Mouse (Mus musculus) fat pad, adult 2 months (tissue): ENCODE measurements around the gene Megf11.

Source experiments
- DNase-seq: peaks from one replicate; pipeline ENCODE4 v3.0.0-alpha.2; 2011; ENCODE audit warnings: low read depth, low spot score; ENCODE audit errors: extremely low read depth

Megf11 gene

DNA sequence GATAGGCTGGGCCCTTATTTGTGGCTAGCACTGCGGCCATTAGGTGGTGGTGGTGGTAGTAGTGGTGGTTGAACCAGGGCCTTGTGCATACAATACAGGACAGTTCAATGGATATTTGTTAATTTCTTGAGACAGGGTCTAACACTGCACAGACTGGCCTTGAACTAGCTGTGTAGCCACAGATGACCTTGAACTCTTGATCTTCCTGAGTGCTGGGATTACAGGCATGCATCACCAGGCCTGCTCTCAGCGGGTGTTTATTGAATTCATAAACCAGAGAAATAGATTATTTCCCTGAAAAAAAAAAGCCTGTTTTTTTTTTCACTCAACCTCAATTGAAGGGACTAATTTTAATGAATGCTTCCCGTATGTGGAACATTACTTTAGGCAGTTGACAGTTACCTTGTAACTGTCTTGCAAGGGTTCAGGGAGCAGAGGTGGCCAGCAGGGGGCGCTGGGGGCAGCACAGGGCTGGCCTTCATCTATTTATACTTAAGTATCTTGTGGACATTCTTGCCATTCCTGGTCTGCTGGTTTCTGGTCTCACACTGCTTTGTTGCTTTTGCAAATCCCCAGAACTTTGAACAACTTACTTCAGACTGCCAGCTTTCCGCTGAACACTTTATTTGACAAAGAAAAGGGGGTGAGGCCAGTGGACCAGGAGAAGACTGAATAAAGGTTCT lies 8.6 kb downstream of the Megf11 start:
- DNase-seq: no peak

GRCm38 (mm10) chr9:64395238-64395920 lies 10.0 kb downstream of the Megf11 start:
- no peak for DNase-seq

- no peak for DNase-seq
These were observed 11.7 kb downstream of the Megf11 start for GRCm38 (mm10) chr9:64397108-64397507.

GRCm38 (mm10) chr9:64399121-64399520 lies 13.7 kb downstream of the Megf11 start:
- DNase-seq: no peak

DNA sequence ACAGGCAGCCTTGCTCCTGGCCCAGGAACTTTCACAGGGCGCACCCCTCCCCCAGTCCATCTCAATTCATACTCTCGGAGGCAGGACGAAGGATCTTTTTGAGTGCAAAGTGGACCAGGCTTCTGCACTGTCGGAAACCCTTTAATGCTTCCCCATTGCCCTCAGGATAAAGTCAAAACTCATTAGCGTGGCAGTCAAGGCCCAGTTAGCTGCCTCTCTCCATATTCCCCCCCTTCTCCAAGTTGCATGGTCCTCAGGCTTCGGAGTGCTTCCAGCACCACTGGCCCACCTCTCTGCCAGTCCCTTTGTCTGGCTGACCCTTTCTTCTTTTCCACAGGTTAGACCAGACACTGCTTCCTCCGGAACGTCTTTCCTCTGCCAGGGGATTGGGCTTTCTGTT lies 16.7 kb downstream of the Megf11 start:
- DNase-seq: no peak

- DNase-seq: no peak
These were observed 21.4 kb downstream of the Megf11 start for GRCm38 (mm10) chr9:64406841-64407240.

DNA sequence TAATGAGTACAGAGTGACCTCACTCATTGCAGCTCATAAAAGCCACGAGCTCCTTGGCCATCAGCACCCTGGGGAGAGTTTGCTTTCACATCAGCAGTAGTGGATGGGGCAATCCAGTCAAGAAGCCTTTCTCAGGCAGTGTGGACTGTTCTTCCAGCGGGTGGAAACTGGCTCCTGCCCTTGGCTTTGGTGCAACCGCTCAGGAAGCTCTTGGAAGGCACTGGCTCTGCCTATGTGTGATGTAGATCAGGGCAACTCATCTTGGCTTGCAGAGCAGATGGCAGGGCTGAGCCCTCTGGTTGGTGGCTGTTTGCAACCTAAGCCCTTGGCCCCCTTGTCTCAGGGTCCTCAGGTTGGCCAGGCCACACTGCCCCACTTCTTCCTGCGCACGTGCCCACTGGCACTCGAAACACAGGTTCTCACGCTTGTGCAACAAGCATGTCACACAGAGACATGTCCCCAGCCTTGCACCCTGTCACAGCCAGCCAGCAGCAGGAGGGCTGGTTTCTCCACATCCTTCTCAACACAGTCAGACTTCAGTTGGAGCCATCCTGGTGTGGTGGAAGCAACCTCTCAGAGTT lies 22.1 kb downstream of the Megf11 start:
- no peak for DNase-seq

DNA sequence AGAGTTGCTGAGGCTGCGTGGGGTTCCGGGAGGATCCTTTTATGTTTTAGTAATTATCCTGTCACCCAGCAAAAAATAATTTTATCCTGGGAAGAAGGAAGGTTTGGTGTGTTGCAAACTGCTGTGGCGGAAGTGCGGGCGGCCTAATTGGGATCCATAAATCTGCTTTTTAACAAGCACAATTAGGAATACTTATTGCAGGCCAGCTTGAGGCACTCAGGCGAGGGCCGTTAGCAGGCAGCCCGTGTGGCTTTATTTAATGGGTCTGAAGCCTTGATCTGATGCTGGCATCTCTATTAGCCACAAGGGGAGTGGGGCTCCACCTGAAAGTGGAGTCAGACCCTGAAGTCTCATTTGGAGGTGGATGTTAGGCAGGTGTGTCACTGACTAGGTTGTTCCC lies 23.4 kb downstream of the Megf11 start:
- no peak for DNase-seq

GRCm38 (mm10) chr9:64420471-64420870 lies 35.0 kb downstream of the Megf11 start:
- no peak for DNase-seq

DNA sequence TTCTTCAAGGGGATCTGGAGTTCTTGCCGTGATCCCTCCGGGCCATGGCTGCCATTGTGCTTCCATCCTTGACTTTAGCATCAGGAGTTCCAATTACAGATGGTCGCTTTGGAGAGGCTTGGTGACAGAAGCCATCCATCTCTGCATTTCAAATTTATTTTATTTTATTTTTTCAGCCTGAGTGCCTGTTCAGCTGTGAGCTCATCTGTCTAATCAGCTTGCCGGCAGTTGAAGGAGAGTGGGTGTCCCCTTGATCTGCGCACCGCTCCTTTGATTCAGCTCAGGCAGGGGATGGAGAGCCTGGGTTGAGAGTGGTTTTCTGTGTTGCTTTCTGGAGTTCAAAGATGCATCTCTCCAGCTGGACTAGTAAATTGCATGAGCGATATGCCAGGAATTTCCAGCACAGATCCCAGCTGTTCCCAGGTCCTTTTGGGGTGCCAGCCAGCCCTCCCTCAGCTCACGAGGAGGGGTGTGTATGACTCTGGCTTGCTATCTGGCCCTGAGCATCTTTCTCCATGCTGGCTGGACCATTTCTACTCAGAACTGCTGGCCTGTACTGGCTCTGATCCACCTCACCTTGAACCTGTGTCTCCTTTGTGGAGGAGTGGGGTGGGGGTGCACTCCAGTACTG lies 36.7 kb downstream of the Megf11 start:
- no peak for DNase-seq

DNA sequence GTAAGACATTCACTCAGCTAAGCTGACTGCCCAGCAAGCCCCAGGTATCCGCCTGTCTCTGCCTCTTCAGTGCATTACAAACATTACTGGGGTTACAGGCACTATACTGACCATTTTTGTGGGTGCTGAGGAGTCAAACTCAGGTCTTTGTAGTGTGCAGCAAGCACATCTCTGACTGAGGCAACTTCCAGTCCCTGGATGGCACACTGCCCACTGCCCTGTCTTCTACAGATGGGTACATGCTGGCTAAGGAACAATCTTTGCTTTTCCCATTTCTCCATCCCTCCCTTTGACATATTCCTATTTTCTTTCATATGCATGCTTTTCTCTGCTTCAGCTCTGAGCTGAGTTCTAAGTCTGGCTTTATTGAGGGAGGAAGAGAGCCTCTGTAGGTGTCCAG lies 38.5 kb downstream of the Megf11 start:
- no peak for DNase-seq

- DNase-seq: no peak
These were observed 50.7 kb downstream of the Megf11 start for GRCm38 (mm10) chr9:64436121-64436520.

GRCm38 (mm10) chr9:64440101-64440500 lies 54.7 kb downstream of the Megf11 start:
- no peak for DNase-seq

GRCm38 (mm10) chr9:64445981-64446380 lies 60.6 kb downstream of the Megf11 start:
- no peak for DNase-seq

DNA sequence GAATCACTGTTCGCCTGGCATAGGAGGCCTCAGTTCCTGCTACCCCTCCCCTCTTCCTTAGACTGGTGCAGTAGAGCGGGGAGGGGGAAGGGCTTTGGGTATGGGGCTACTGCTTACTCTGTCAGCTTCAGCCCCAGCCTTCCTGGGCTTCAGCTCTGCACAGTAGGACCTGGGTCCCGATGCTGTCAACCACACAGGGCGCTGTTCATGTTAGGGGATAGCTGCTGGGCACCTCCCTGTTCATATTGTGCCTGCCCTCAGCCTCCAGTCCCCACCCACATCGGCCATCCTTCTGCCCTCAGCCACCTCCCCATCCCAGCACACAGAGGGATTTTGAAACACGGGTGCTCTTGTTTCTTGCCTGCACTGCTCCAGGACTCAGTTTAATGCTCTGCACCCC lies 61.6 kb downstream of the Megf11 start:
- no peak for DNase-seq

GRCm38 (mm10) chr9:64447522-64447921 lies 62.1 kb downstream of the Megf11 start:
- DNase-seq: no peak

DNA sequence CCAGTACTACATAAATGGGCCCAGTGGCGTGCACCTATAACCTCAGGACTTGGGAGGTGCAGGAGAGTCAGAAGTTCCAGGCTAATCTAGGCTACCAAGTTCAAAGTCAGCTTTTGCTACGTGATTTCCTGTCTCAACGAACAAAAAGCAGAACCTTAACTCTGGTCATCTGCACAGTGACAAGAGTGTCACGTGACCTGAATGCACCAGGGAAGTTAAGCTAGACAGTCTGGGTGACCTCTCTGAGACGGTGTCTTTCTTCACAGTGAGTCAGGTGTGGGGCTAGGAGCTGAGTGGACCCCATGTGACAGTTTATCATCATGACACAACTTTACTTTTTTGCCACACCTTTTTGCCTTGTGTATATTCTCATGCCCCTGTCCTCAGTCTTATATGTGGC lies 67.3 kb downstream of the Megf11 start:
- no peak for DNase-seq

DNA sequence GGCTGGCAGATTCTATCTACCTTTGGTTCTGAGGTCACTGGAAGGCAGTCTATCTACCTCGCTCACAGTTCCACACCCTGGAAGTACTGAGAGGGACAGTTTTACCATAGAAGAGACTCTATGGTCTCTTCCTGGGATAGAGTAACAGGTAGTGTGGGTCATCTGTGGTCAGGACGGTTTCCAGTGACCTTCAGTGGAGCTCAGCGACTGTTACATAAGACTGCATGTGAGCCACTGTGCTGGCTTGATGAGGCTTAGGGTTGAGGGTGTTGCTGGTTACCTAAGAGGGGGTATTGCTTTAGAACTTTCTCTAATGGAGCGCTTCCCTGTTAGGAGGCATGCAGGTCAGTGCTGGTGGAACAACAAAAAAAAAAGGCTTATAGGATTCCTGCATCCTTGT lies 68.8 kb downstream of the Megf11 start:
- no peak for DNase-seq

GRCm38 (mm10) chr9:64455910-64456309 lies 70.5 kb downstream of the Megf11 start:
- DNase-seq: no peak

- DNase-seq: no peak
These were observed 72.2 kb downstream of the Megf11 start for GRCm38 (mm10) chr9:64457596-64457995.

DNA sequence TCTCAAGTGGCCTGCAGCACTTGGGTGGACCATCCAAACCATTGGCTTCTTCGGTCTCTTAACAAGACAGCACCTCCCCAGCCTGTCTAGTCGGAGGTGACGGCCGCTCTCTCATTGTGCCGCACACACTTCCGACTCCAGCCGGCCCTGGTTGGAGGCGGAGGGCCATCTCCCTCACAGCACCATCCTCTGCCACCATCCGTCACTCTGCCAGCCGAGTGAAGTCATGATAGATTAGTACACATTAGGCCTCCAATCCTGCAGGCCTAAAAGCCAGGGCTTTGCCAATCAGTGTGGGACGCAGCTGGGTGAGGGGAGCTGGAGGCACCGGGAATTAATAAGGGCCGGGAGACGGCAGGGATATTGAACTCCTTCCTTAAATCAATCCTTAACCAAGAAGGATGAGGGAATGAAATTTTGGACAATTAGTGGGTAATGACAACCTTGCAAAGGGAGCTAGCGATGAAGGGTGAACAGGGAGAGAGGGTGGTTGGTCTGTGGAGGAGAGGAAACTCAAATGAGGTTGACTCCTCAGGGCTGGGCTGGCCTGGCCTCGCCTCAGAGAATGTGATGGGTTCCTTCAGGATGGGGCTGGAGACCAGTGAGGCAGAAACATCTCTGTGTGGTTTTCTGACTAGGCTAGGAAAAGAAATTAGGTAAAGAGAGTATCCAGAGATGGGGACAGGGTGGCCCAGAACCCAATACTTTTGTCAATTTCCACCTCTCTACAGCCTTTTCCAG lies 76.3 kb downstream of the Megf11 start:
- no peak for DNase-seq
